Mouse (Mus musculus) neural tube, embryonic 13.5 days (tissue): ENCODE measurements around the gene Dio1. TPM values are rescaled to one million over a fixed set of nuclear protein-coding genes. Genes with fewer than 3 reads are reported as not detected.

ENCODE experiments used
- ATAC-seq: fragments of 200-750 bp; cut with Nextera tagmentation; 2 replicates; pipeline ENCODE4 v1.8.0; 2017; ENCODE audit warnings: low read depth, mild to moderate bottlenecking, moderate TSS enrichment, moderate library complexity
- H3K27ac ChIP-seq: fragments of 300-500 bp; sonication (generic); replicated peaks from 2 replicates; pipeline ENCODE4 v1.5.1; 2015; ENCODE audit warnings: moderate library complexity, mild to moderate bottlenecking, inconsistent platforms
- H3K27me3 ChIP-seq: fragments of 300-500 bp; sonication (generic); 2 replicates; pipeline ENCODE4 v1.6.1; 2015; ENCODE audit warnings: mild to moderate bottlenecking, inconsistent platforms
- H3K36me3 ChIP-seq: fragments of 300-500 bp; sonication (generic); 2 replicates; pipeline ENCODE4 v1.6.1; 2015; ENCODE audit warnings: mild to moderate bottlenecking, inconsistent platforms
- H3K4me1 ChIP-seq: fragments of 300-500 bp; sonication (generic); replicated peaks from 2 replicates; pipeline ENCODE4 v1.6.1; 2015; ENCODE audit warnings: inconsistent platforms
- H3K4me2 ChIP-seq: fragments of 300-500 bp; sonication (generic); 2 replicates; pipeline ENCODE4 v1.6.1; 2015; ENCODE audit warnings: inconsistent platforms, mild to moderate bottlenecking, moderate library complexity
- H3K4me3 ChIP-seq: fragments of 300-500 bp; sonication (generic); 2 replicates; pipeline ENCODE4 v1.5.1; 2015; ENCODE audit warnings: mild to moderate bottlenecking, inconsistent platforms
- H3K9ac ChIP-seq: fragments of 300-500 bp; sonication (generic); 2 replicates; pipeline ENCODE4 v1.6.1; 2015; ENCODE audit warnings: moderate library complexity, mild to moderate bottlenecking, inconsistent platforms
- H3K9me3 ChIP-seq: fragments of 300-500 bp; sonication (generic); 2 replicates; pipeline ENCODE4 v1.6.1; 2016; ENCODE audit warnings: inconsistent platforms
- WGBS: fragments of 180-500 bp; shearing (Covaris S2); methylation state at CpG from one replicate; pipeline ENCODE4 v1.1.7; 2015; 5-methylcytosine and 5-hydroxymethylcytosine counted together
- polyA plus RNA-seq: library from polyadenylated mRNA; unstranded; fragments of >200 nt; fragmentation: Nextera tagmentation; extraction: Ambion mirVana; gene quantifications from 2 replicates; pipeline ENCODE4 v1.2.1, GENCODE M21; 2015

Gene Dio1
- polyA plus RNA-seq, 1 experiment from 2014 or later, result not detected

DNA sequence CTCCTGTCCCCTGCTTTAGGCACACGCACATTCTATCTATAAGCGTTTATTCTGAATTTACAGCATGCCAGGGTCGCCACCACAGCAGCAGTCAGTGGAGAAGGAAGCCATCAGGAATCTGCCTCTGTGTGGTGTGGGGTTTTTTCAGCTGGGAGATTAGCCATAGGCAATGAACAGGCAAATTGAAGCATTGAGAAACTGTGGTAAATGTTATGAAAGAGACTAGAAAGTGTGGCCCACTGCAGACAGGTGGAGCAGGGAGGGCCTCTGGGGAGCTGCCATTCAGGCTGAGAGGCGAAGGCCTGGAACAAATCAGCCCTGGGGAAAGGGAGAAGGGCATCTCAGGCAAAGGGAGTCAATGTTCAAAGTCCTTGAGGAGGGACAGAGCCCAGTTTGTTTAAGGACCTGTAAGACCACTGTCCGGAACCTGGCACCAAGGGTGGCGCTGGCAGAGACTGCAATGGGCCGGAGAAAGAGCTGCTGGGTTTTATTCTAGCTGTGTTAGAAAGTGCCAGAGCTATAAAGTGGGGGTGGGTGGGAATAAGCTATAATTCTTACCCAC lies 7.1 kb downstream of the Dio1 start:
- Histone ChIP-seq H3K27me3 (no peaks in the 10 kb centered on the region), H3K36me3 (no peaks in the 10 kb centered on the region), H3K4me1 (no peaks in the 10 kb centered on the region), H3K9me3 (no peaks in the 10 kb centered on the region), H3K4me2 (no peak overlapping the region), H3K9ac (no peak overlapping the region), H3K4me3 (no peak overlapping the region), H3K27ac (no peak overlapping the region)
- 85% methylated on average over 7 of the region's 7 CpGs for WGBS
- ATAC-seq, result no peak

DNA sequence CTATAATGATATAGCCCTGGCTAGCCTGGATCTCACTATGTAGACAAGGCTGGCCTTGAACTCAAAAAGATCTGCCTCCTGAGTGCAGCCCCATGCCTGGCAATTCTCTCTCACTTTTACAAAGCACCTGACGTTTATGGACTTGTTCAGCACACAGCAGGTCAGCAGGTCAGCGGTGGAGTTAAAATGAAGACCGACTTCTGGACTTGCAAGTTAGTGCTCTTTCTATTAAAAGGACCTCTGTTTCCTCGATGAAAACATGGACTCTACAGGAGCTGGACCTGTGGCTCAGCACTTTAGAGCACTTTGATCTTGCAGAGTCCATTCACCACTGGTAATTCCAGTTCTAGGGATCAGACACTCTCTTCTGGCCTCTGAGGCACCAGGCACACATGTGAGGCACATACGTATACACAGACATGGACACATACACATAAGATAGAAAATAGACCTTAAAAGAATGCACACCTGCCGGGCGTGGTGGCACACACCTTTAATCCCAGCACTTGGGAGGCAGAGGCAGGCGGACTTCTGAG lies 8.8 kb downstream of the Dio1 start:
- WGBS, result 86% methylated on average over 8 of the region's 8 CpGs
- H3K36me3 ChIP-seq, result no peaks in the 10 kb centered on the region

DNA sequence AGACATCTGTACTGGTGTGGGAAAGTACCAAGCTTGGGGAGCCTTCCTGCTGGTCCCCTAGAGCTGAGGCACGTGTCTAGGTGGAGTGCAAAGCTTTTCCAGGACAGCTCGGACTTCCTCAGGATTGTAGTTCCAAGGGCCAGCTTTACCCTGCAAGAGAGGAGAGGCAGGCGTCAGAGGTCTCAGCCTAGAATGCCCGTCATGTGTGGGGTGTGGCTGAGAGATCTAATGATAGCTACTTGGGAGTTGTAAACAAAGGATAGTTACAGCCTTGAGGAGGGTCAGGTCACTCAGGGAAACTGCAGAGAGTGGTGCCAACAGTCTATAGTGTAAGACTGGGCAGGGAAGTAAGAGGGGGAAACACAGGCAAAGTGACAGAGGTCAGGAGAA lies 14.7 kb downstream of the Dio1 start:
- no peaks in the 10 kb centered on the region for H3K36me3 ChIP-seq
- no peak overlapping the region for H3K9ac ChIP-seq
- H3K27ac ChIP-seq, result no peak overlapping the region
- no peak for ATAC-seq
- no peaks in the 10 kb centered on the region for H3K9me3 ChIP-seq
- H3K4me1 ChIP-seq, result no peaks in the 10 kb centered on the region
- WGBS, result 48% methylated on average over 4 of the region's 4 CpGs
- no peaks in the 10 kb centered on the region for H3K27me3 ChIP-seq
- no peak overlapping the region for H3K4me2 ChIP-seq
- H3K4me3 ChIP-seq, result no peak overlapping the region

More for the DNA sequence above, 8.8 kb downstream of the Dio1 start:
- H3K9me3 ChIP-seq, result no peaks in the 10 kb centered on the region
- H3K27me3 ChIP-seq, result no peaks in the 10 kb centered on the region
- H3K9ac ChIP-seq, result no peak overlapping the region
- no peak overlapping the region for H3K27ac ChIP-seq
- no peak overlapping the region for H3K4me2 ChIP-seq
- H3K4me1 ChIP-seq, result no peaks in the 10 kb centered on the region
- no peak overlapping the region for H3K4me3 ChIP-seq
- ATAC-seq, result no peak

- H3K9me3 ChIP-seq, result no peaks in the 10 kb centered on the region
- H3K27ac ChIP-seq, result no peak overlapping the region
- H3K9ac ChIP-seq, result no peak overlapping the region
- WGBS, result 88% methylated on average over 7 of the region's 7 CpGs
- no peaks in the 10 kb centered on the region for H3K27me3 ChIP-seq
- no peaks in the 10 kb centered on the region for H3K4me1 ChIP-seq
- H3K4me2 ChIP-seq, result no peak overlapping the region
- H3K36me3 ChIP-seq, result no peaks in the 10 kb centered on the region
- no peak overlapping the region for H3K4me3 ChIP-seq
- no peak for ATAC-seq
Observed at GRCm38 (mm10) chr4:107291611-107292272, 15.2 kb downstream of the Dio1 start.

DNA sequence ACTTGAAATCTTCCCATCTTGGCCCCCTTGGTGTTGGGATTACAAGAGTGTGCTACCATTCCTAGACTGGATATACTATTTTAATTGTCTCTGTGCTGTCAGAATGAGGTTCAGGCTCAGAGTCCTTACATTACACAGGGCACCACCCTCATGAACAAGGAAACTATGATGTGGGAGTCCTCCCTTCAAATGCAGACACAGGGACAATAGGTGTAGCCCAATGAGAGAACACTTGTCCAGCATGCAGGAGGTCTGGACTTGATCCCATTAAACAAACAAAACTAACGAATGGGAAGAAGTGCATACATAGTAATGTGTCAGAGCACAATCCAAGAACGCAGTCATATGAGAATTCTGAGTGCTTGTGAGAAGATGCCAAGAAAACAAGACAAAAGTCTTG lies 19.5 kb downstream of the Dio1 start:
- no peak overlapping the region for H3K4me2 ChIP-seq
- 0 out of 2 replicates have a peak, but pooled peaks cover 13% of the 10 kb centered on the region for H3K36me3 ChIP-seq
- H3K9me3 ChIP-seq, result no peaks in the 10 kb centered on the region
- no peak overlapping the region for H3K27ac ChIP-seq
- no peak overlapping the region for H3K4me3 ChIP-seq
- H3K27me3 ChIP-seq, result no peaks in the 10 kb centered on the region
- no peak for ATAC-seq
- no peak overlapping the region for H3K9ac ChIP-seq
- 89% methylated on average over 2 of the region's 2 CpGs for WGBS
- H3K4me1 ChIP-seq, result no peaks in the 10 kb centered on the region

DNA sequence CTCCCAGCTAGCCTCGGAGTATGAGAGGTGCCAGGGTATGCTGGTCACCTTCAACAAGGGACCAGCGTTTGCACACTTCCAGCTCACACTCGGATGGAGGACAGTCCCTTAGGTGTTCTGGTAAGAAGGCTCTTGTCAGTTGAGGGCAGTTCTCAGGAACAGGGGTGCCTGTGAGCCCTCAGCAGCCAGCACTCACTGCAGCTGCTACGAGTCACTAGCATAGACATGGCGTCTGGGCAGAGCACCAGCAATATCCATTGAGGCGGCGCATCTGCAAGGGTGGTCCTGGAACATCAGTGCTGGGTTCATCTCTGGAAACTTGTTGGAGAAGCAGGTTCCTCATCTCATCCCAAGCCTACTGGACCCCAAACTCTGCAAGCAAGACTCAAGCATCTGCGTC lies 20.6 kb downstream of the Dio1 start:
- Histone ChIP-seq H3K9me3 (no peaks in the 10 kb centered on the region), H3K9ac (no peak overlapping the region), H3K4me2 (no peak overlapping the region), H3K27me3 (no peaks in the 10 kb centered on the region), H3K27ac (no peak overlapping the region), H3K4me1 (no peaks in the 10 kb centered on the region), H3K36me3 (0 out of 2 replicates have a peak, but pooled peaks cover 16% of the 10 kb centered on the region), H3K4me3 (no peak overlapping the region)
- WGBS, result 94% methylated on average over 8 of the region's 8 CpGs
- ATAC-seq, result no peak

DNA sequence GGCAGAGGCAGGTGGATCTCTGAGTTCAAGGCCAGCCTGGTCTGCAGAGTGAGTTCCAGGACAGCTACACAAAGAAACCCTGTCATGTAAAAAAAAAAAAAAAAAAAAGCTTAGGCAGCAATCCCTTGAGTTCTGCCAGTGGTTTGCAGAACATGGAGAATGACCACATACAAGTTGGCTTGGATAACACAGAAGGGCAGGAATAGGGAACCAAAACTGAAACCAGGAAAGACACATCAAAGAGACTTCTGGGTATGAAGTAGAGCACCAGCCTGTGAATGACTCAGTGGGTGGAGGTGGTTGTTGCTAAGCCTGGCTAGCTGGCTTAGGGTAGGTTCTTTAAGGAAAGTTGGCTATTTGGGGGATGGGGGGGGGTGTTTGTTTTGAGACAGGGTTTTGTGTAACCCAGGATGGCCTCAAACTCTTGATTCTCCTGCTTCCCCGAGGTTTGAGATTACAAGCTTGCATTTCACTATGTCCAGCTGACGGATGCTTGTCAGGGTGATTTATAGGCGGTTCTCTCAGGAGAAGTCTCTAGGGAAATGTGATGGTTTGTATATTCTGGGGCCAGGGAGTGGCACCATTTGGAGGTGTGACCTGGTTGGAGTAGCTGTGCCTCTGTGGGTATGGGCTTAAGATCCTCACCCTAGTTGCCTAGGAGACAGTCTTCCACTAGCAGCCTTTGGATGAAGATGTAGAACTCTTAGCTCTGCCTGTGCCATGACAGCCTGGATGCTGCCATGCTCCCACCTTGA lies 21.3 kb downstream of the Dio1 start:
- Histone ChIP-seq H3K9ac (no peak overlapping the region), H3K4me2 (no peak overlapping the region), H3K9me3 (no peaks in the 10 kb centered on the region), H3K36me3 (peaks cover 22% of the 10 kb centered on the region), H3K27ac (no peak overlapping the region), H3K4me3 (no peak overlapping the region), H3K4me1 (no peaks in the 10 kb centered on the region), H3K27me3 (no peaks in the 10 kb centered on the region)
- no peak for ATAC-seq
- WGBS, result 77% methylated on average over 3 of the region's 3 CpGs

GRCm38 (mm10) chr4:107280843-107281475 lies 26.0 kb downstream of the Dio1 start:
- Histone ChIP-seq H3K4me2 (no peak overlapping the region), H3K9ac (no peak overlapping the region), H3K4me1 (peaks cover 5% of the 10 kb centered on the region), H3K27me3 (no peaks in the 10 kb centered on the region), H3K27ac (no peak overlapping the region), H3K36me3 (peaks cover 33% of the 10 kb centered on the region), H3K9me3 (no peaks in the 10 kb centered on the region), H3K4me3 (no peak overlapping the region)
- WGBS, result 81% methylated on average over 7 of the region's 7 CpGs
- no peak for ATAC-seq

- Histone ChIP-seq H3K27me3 (no peaks in the 10 kb centered on the region), H3K4me1 (peaks cover 5% of the 10 kb centered on the region), H3K4me3 (no peak overlapping the region), H3K36me3 (peaks cover 37% of the 10 kb centered on the region), H3K9ac (no peak overlapping the region), H3K27ac (peak overlapping the region; percentile 42; the same call in 1 of the 2 replicates), H3K4me2 (no peak overlapping the region), H3K9me3 (no peaks in the 10 kb centered on the region)
- WGBS, result 20% methylated on average over 8 of the region's 8 CpGs
- no peak for ATAC-seq
Observed at GRCm38 (mm10) chr4:107278188-107278707, 28.7 kb downstream of the Dio1 start.

GRCm38 (mm10) chr4:107274511-107274910 lies 32.5 kb downstream of the Dio1 start:
- Histone ChIP-seq H3K4me2 (no peak overlapping the region), H3K27me3 (no peaks in the 10 kb centered on the region), H3K9ac (no peak overlapping the region), H3K4me1 (peaks cover 5% of the 10 kb centered on the region), H3K9me3 (no peaks in the 10 kb centered on the region), H3K4me3 (no peak overlapping the region), H3K36me3 (peaks cover 19% of the 10 kb centered on the region), H3K27ac (no peak overlapping the region)
- WGBS, result 90% methylated on average over 5 of the region's 5 CpGs
- no peak for ATAC-seq

DNA sequence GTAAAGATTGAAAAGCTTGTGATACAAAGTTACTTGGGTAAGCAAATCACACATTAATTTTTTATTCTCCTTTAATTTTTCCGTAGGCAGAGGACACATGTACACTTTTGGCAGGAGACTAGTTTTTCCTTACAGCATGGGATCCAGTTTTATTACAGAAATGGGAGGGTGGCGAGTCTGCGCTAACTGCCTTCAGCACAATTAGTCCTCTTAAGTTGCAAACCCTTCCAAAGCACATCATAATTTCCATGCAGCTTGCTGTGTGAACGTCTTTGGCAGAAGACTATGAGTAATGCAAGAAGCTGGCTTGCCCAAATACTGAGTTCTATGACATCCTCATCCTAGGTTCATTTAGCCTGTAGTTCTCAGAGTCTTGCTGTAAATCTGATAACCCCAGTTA lies 33.3 kb downstream of the Dio1 start:
- ATAC-seq, result no peak
- WGBS, result 75% methylated on average over 4 of the region's 4 CpGs
- Histone ChIP-seq H3K4me3 (no peak overlapping the region), H3K9ac (no peak overlapping the region), H3K4me1 (peaks cover 5% of the 10 kb centered on the region), H3K36me3 (peaks cover 19% of the 10 kb centered on the region), H3K9me3 (no peaks in the 10 kb centered on the region), H3K27me3 (no peaks in the 10 kb centered on the region), H3K4me2 (no peak overlapping the region), H3K27ac (no peak overlapping the region)

GRCm38 (mm10) chr4:107260001-107260400 lies 47.0 kb downstream of the Dio1 start:
- H3K4me3 ChIP-seq, result no peak overlapping the region
- H3K9ac ChIP-seq, result no peak overlapping the region

More at GRCm38 (mm10) chr4:107260001-107260400, 47.0 kb downstream of the Dio1 start:
- WGBS, result 79% methylated on average over 4 of the region's 4 CpGs
- ATAC-seq, result no peak
- no peak overlapping the region for H3K4me2 ChIP-seq
- H3K9me3 ChIP-seq, result peaks cover 3% of the 10 kb centered on the region; the same call in 1 of the 2 replicates
- no peak overlapping the region for H3K27ac ChIP-seq
- peaks cover 8% of the 10 kb centered on the region; the same call in 1 of the 2 replicates for H3K4me1 ChIP-seq
- peaks cover 10% of the 10 kb centered on the region for H3K36me3 ChIP-seq
- H3K27me3 ChIP-seq, result no peaks in the 10 kb centered on the region
